Mouse (Mus musculus) adrenal gland, postnatal 36 days (tissue): ENCODE measurements around the gene Ap5s1. TPM values are rescaled to one million over a fixed set of nuclear protein-coding genes. Genes with fewer than 3 reads are reported as not detected.
"Not testable (repeated sequence)": the region's sequence is repeated elsewhere in the genome, so short reads cannot be mapped to it uniquely, and the experiment has no call there.

Source experiments
- DNase-seq, 2 experiments: peaks; one replicate each; pipeline ENCODE4 v3.0.0; 2021; ENCODE audit warnings: mixed read lengths in 1 of 2
- total RNA-seq, 2 experiments: library from RNA; stranded (reverse); gene quantifications; 2 replicates each; pipeline ENCODE4 v1.2.3; 2021

Ap5s1 gene
- total RNA-seq, 2 experiments from 2014 or later: 14.0 to 21.1 TPM

DNA sequence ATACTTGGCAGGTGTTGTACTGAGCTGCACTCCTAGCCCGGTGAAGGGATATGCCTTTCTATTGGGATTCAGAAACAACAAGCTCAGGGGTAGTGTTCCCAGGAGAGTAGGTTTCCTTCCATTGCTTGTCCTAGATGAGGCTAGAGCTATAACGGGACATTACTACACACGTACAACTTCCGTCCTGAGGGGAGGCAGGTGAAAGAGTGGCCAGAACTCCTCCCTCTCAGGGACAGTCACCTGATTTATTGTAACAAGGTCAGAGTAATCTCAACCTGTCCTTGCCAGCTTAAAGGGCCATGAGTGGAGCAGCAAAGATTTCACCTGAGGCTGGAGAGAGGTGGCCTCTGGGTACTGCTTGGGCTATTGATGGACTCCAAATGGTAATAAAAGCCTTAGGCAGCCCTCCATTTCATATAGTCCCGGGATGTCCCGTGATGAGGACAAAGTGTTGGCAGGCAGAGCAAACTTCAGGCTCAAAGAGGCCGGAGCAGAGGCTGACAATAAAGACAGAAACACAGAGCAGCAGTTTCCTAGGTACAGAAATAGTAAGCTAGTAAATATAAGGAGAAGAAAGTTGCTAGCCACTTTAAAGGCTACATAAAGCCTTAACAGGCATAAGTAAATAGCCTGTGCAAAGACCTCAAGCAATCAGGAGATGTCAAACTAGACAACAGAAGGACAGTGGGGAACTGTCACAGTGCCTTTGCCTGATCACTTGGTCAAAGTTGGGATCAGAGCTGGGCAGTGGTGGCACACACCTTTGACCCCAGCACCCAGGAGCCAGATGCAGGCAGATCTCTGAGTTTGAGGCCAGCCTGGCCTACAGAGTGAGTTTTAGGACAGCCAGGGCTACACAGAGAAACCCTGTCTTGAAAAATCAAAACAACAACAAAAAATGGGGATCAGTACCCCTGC, 9.3 kb downstream of the Ap5s1 start:
- peak; percentile 29 to 32 for DNase-seq

DNA sequence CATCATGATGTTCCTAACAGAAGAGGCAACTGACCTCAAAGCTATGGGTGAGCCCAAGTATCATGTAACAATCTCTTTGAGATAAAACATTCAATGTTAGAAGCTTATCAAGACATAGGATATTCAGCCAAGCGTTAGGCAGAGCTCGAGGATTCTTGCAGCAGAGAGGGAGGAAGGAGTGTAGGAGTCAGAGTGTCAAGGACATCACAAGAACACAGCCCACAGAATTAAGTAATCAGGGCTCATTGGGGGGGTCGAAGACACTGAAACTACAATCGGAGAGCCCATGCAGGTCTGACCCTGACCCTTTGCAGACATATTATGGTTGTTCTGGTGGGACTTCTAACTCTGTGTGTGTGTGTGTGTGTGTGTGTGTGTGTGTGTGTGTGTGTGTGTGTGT, 13.2 kb downstream of the Ap5s1 start:
- no peak for DNase-seq

DNA sequence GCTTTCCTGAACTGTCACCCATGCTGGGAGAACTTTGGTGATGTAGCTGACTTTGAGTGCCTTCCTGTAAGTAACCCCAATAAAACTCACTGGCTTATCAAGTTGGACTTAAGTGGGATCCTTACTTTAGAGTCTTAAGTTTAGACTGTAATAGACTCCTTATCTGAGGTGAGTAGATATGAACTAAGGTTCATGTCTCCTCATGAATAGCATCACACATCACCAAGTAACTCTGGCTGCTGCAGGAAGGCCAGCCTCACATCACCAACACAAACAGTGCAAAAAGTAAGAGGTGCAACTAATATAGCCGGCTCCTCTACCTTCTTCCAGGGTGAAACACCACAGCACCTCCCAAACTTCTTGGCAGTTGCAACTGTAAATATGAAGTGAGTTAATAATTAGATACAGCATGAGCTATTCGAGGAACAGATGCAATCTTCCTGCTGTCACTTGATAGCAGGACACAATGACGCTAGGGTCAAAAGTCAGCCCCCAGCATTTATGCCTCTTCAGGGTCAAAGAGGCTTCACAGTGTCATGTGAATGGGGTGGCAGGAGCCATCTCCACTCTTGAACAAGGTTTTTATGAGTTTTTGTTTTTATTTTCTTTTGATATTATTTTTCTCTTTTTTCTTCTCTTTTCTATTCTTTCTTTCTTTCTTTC, 15.1 kb downstream of the Ap5s1 start:
- DNase-seq: no peak

DNA sequence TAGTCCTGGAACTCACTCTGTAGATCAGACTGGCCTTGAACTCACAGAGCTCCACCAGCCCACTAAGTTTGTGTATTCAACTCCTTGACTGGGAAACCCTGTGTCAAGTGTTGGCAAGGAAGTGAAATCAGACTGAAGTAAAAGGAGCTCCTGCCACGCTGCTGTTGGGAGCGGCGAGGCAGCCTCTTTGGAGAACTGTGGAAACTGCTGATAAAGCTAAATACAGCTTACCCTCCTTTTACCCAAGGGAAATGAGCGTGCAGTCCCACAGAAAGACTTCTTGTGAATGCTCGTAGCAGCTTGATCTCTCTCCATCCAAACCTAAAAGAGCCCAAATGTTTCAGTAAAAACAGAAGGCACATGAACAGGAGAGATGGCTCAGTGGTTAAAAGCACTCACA, 15.7 kb downstream of the Ap5s1 start:
- DNase-seq: no peak

DNA sequence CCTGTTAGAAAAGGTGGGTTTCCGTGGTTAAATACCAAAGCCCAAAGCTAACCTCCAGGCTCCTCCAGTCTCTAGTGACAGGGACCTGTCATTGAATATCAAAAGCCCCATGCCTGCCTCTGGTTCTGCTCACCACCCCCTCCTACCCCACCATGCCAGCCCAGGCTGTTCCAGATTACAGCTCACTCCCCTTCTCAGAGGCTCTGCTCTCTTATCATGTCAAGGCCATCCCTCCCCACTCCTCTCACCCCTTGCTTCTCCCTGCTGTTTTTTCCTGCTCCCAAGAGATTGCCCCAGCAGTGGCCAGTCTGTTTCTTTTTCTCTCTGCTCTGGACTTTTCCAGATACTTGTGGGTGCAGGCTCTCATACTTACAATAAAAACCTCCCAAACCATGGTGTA, 16.7 kb downstream of the Ap5s1 start:
- peak; percentile 32 to 42 for DNase-seq

DNA sequence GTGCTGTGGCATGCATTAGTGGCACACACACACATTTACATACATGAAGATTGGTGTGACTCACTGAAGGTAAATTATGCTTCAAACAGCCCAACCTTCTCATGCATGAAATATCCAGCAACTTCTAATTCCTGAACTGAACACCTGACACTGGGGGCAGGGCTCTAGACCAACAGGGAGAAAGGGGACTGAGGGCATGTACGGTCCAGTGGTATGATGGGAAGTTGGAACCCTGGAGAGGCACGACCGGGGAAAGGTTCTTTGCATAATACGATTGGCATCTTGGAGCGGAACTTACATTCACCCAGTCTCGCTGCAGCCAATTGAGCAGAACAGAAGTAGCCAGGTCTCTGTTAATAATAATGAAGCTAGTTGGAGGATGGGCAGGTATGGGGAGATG, 18.3 kb downstream of the Ap5s1 start:
- DNase-seq: no peak

DNA sequence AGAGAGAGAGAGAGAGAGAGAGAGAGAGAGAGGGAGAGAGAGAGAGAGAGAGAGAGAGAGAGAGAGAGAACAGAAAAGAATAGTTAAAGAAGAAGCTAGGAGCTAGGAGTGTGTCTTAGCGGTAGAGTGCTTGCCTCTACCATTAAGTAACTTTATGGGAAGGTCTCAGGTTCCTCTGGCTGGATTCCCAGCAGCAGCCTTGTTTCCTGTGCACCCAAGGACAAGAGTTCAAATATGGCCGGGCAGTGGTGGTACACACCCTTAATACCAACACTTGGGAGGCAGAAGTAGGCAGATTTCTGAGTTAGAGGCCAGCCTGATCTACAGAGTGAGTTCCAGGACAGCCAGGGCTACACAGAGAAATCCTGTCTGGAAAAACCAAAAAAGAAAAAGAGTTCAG, 19.8 kb downstream of the Ap5s1 start:
- DNase-seq: not testable (repeated sequence)

DNA sequence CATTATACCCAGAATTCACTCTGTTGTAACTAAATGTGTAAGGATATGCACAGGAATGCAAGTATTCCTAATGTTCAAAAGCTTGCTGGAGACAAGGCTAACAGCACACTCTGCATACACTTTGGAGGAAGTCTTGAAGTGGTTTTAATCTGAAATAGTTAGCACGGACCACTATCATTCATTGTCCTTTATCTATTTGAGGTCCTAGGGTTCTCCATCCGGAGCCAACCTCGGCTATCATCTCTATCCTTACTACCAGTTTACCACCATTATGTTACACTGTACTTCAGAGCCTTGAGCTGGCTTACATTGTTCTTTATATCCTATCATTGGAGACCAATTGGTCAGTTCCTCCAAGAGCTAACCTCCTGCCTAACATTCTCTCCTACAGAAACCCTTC, 20.4 kb downstream of the Ap5s1 start:
- DNase-seq: no peak

DNA sequence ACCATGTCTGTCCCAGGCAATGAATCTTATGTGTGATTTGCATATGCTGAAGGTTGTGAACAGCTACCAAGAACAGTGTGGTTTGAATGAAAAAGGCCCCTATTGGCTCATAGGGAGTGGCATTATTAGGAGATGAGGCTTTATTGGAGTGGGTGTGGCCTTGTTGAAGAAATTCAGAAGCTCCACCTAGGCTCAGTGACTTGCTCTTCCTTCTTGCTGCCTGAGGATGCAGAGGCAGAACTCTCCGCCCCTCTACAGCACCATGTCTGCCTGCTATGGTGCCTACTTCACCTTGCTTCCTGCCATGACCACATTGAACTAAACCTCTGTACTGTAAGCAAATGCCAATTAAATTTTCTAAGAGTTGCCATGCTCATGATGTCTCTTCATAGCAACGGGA, 25.7 kb downstream of the Ap5s1 start:
- DNase-seq: no peak

DNA sequence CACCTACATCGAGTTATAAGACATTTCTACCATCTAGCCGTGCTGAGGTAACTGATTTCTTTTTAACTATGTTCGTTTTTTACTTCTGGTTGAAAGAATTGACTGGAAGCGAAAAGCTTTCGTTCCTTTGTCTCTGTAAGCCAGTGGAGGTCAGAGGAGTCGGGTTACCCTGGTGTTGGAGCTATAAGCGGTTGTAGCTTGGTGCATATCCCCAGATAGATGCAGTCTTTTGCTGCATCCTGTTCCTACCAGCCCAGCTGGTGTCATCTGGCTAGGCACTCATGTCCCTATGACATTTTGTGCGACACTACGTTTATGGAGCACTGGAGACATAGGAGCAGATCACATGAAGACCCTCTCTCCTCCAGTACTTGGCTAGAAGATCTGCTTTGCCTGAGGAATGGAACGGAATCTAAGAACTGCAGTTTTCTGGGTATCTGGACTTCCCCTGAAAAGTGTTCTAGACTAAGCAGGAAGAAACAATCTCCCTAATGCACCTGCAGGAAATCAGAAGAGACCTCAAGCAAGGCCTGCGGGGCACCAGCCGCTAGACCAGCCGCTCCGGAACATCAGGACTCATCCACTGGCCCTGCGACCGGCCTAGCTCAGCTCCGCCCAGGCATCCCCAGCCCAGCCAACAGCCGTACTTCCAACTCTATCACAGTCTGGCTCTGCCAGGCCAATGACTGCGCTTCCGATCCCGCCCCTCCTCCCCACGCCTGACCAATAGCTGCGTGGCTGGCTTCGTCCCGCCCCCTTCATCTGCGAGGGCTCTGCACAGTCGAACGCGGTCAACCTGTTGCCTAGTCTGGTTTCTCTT, 26.6 kb downstream of the Ap5s1 start, which contains the start of gene Mavs:
Gene Mavs (plus strand): TSS at position 757 of the 820 bp plus-strand sequence.
- DNase-seq: peak; percentile 97 to 98

DNA sequence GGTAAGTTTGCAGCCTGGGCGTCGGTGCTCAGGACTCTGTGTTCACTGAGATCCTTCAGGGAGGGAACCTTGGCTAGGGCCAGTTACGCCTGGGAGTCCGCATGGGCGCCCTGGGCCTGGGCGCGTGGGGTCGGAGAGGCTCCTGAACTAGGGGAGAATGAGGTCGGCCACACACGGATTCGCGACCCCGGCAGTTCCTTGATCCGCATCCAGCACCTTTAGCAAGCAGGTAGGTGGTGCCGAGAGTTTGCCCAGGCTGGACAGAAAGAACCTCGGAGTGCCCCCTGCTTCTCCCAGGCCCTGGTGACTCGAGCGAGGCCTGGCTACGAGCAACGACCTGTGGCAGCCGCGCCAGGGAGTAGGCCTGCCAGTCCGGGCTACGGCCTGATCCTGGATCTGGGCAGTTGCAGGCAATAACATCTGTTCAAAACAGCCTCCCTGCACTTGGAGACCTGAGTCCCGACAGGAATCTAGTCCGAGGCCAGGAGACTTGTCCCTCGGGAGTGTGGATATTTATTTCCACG, 27.3 kb downstream of the Ap5s1 start:
- DNase-seq: peak; percentile 45 to 56

DNA sequence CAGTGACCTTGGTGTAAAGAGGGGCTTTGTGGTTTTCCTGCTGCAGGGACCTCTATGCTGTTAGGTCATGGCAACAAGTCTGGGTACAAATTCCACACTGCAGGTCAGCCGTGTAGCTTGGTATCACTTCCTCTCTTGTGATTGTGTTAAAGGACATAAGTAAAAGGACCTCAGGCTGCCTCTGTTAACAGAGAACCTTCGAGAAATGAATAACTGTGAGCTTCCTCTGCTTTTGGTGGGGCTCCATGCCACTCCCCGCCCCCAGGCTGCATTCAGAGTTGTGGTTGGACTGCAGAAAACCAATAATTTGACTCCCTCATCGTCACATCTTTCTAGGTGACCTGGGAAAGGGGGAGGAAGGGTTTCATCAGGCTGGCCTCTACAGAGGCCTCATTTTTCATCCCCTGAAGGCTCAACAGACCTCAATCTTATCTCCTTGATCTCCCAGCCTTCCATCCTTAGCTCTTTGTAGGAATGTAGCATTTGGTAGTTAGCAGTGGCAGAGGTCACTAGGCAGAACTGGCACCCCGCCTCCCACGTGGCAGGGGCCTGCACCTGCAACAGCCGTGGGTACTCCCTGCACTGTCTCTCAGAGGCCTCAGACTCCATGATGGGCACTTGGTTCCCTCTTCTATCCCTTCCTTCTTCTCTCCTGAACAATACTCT, 28.2 kb downstream of the Ap5s1 start:
- peak in 1 of 2 experiments; percentile 44 for DNase-seq

DNA sequence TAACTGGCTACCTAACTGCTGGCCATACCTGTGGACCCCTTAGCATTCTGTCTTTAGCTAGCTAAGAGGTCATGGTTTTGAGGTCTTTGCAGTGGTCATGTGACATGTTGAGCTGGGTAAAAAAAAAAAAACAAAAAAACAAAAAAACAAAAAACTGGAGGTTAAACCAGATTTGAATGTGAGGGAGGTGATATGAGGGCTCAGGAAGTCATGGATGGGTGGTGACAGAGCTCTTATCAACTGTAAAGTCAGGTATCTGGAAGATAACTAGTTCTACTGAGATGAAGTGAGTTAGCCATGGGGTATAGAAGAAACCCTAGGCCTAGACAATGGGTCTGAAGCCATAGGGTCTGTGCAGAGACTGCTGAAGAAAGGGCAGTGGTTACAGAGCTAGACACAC, 35.3 kb downstream of the Ap5s1 start:
- DNase-seq: no peak

DNA sequence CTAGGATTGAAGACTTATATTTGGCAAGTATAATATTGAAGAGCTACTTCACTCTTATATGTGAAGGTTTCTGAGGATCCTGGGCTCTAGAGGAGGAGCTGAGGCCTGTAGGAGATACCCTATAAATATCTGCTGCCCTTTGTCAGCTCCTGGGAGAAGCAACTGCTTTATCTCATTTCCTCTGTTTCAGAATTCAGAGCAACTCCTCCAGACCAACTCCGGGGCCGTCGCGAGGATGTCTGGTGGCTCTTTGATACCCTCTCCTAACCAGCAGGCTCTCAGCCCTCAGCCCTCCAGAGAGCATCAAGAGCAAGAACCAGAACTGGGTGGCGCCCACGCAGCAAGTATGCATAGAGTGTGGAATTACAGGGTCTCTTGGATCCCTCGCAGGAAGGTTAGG, 36.1 kb downstream of the Ap5s1 start:
- no peak for DNase-seq

DNA sequence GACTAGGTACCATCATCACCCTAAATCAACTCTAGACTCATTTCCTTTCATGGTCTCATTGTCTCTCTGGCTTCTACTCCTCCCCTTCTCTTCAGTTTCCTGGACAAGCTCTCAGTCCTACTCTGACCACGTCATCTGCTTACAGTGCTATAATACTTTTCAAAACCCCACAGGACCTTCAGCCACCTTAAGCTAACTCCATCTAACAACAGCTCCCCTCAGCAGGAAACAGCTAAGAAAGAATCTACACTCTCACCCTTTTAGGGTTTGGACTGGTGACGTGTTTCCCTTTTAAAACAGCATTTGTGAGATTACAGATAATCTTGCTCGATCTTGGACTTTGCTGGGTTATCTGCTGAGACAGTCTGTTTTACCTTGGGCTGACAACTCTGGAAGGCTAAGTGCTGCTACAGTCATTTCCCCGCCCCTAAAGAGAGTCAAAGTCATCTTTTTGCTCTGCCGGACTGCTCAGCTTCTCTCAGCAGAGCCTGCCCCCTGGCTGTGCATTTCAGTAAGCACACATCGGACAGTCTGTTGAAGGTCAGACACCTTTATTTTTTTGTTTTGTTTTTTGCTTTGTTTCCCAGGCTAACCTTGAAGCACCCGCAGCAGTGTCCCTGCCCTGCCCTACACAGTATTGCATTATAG, 46.9 kb downstream of the Ap5s1 start:
- peak; percentile 73 to 83 for DNase-seq

DNA sequence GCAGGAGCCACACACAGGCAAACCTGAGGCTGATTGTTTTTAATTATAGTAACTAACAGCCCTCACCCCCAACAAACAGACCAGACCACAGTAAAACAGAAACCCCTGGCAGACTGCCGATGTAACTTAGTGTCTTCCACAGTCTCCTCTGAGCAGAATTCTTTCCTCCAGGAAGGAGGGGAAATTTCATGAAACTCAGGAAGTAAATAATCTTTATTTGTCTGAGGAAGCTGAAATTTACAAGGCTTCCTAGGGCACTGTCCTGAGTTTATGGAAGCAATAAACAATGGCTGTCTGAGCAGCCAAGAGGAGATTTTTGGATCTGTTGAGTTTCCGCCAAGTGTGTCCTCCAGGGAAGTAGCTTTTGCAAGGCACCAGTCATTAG, 47.4 kb downstream of the Ap5s1 start:
- peak in 1 of 2 experiments; percentile 29 for DNase-seq

DNA sequence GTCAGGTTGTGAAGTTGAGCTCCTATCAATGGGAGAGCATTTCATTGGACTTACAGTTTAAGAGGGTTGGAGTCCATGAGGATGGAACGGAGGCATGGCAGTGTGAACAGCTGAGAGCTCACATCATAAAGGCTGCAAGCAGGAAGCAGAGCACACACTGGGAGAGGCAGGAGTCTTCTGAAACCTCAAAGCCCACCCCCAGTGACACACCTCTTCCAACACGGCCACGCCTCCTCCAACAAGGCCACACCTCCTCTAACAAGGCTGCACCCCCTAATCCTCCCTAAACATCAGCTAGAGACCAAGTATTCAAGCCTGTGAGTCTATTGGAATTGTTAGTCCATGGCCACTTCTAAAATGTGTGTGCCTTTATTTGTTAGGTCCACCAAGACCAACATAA, 48.9 kb downstream of the Ap5s1 start:
- no peak for DNase-seq

DNA sequence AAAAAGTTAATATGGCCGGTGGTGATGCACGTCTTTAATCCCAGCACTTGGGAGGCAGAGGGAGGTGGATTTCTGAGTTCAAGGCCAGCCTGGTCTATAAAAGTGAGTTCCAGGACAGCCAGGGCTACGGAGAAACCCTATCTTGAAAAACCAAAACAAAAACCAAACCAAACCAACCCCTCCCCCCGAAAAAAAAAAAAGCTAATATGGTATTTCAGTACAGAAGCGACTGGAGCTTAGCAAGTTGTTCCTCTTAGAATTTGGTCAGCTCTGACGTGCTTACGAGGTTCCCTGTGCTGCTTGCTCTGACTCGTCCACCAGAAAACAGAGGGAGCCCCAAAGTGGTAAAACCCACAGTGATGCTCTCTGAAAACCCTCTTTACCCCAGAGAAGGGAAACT, 51.8 kb downstream of the Ap5s1 start:
- no peak for DNase-seq

DNA sequence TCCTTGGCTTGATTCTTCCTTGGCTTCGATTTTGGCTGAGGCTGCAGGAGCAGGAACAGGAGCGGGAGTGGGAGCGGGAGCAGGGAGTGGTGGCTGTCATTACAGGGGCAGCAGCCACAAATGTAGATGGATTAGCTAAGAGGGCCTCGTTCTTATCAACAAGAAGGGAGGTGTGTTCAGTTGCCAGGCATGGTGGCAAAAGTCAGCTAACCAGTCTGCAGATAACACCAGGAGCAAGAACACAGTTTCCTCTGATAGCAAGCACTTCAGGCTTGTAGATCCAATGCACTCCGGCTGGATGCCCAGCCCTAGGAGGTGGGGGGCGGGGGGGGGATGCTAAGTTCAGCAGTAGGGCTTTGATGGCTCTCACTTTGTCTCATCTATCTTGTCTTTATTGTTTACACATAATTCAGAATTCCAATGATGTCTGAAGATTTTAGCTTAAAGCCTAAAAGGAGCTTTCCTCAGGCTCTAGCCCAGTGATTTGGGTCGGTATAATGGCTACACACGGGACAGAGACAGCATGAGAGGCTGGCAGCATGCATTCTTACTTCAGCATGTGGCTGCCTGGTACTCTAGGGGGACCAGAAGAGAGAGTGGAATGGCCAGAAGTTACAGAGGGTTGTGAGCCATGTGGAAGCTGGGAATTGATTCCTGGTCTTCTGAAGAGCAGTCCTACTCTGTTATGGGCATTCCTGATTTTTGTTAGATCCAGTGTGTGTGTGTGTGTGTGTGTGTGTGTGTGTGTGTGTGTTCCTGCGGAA, 53.8 kb downstream of the Ap5s1 start:
- DNase-seq: no peak

DNA sequence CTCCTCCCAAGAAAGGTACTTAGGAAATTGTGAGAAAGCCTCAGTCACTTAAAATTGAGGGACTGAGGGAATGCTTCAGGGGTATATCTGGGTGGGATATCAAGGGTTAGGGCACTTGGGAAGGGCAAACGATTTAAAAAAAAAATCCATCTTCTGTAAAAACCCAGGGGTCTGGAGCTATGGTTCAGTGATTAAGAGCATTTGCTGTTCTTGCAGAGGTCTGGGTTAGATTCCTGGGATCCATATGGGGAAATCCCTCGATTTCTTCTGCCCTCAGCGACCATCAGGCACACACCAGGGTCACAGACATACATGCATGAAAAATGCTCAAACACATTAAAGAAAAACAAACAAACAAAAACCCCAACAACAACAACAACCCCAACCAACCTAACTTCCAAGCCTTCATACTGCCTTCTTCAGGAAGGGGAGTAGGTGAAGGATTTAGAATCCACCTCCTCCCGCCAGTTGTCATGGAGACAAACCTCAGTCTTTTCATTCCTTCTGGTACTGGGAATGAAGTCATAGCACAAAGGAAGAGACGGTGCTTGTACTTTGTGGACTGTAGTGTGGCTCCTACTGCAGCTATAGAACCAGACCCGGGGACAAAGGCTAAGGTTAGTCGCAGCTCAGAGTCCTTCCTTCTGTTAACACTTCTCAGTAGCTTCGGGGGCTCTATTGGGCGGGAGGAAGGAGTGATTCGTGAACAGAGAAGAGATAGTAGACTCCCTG, 54.8 kb downstream of the Ap5s1 start:
- no peak for DNase-seq
